Mouse (Mus musculus) limb, embryonic 10.5 days (tissue): ENCODE measurements around the gene Tnfrsf21. TPM values are rescaled to one million over a fixed set of nuclear protein-coding genes. Genes with fewer than 3 reads are reported as not detected.

ENCODE experiments used
- DNase-seq: peaks from one replicate; pipeline ENCODE4 v3.0.0-alpha.2; 2017; ENCODE audit warnings: low spot score
- H3K27ac ChIP-seq: fragments of 300-500 bp; sonication (generic); 2 replicates; pipeline ENCODE4 v1.5.1; 2016; ENCODE audit warnings: mild to moderate bottlenecking
- H3K27me3 ChIP-seq: fragments of 300-500 bp; sonication (generic); 2 replicates; pipeline ENCODE4 v1.6.1; 2016; ENCODE audit warnings: low read depth, mild to moderate bottlenecking; ENCODE audit not compliant: poor library complexity, severe bottlenecking
- H3K36me3 ChIP-seq: fragments of 300-500 bp; sonication (generic); 2 replicates; pipeline ENCODE4 v1.6.1; 2016; ENCODE audit warnings: mild to moderate bottlenecking, moderate library complexity
- H3K4me1 ChIP-seq: fragments of 300-500 bp; sonication (generic); 2 replicates; pipeline ENCODE4 v1.6.1; 2016
- H3K4me3 ChIP-seq: fragments of 300-500 bp; sonication (generic); 2 replicates; pipeline ENCODE4 v1.5.1; 2016; ENCODE audit warnings: mild to moderate bottlenecking, moderate library complexity
- H3K9me3 ChIP-seq: fragments of 300-500 bp; sonication (generic); replicated peaks from 2 replicates; pipeline ENCODE4 v1.6.1; 2016; ENCODE audit warnings: mild to moderate bottlenecking
- WGBS: fragments of 180-500 bp; shearing (Covaris S2); methylation state at CpG from one replicate; pipeline ENCODE4 v1.1.7; 2016; 5-methylcytosine and 5-hydroxymethylcytosine counted together
- polyA plus RNA-seq: library from polyadenylated mRNA; unstranded; fragments of >200 nt; fragmentation: Nextera tagmentation; extraction: Ambion mirVana; gene quantifications from 2 replicates; pipeline ENCODE4 v1.2.1, GENCODE M21; 2016

The Tnfrsf21 gene
- polyA plus RNA-seq, 1 experiment from 2014 or later: 18.0 TPM

GRCm38 (mm10) chr17:43030290-43030689 lies 13.9 kb downstream of the Tnfrsf21 start:
- no peaks in the 10 kb centered on the region for H3K9me3 ChIP-seq
- no peak overlapping the region for H3K4me3 ChIP-seq
- no peaks in the 10 kb centered on the region for H3K36me3 ChIP-seq
- H3K27me3 ChIP-seq: no peaks in the 10 kb centered on the region
- no peaks in the 10 kb centered on the region for H3K4me1 ChIP-seq
- DNase-seq: no peak
- H3K27ac ChIP-seq: no peak overlapping the region
- WGBS: 88% methylated on average over 3 of the region's 3 CpGs

- DNase-seq: no peak
- Histone ChIP-seq H3K27ac (no peak overlapping the region), H3K4me3 (no peak overlapping the region), H3K9me3 (no peaks in the 10 kb centered on the region), H3K4me1 (no peaks in the 10 kb centered on the region), H3K27me3 (no peaks in the 10 kb centered on the region), H3K36me3 (peaks cover 3% of the 10 kb centered on the region)
- WGBS: 87% methylated on average over 8 of the region's 8 CpGs
Observed at GRCm38 (mm10) chr17:43032489-43033036, 16.2 kb downstream of the Tnfrsf21 start.

- peaks cover 28% of the 10 kb centered on the region for H3K36me3 ChIP-seq
- DNase-seq: no peak
- WGBS: 97% methylated on average over 2 of the region's 2 CpGs
- H3K4me1 ChIP-seq: no peaks in the 10 kb centered on the region
- no peaks in the 10 kb centered on the region for H3K27me3 ChIP-seq
- H3K27ac ChIP-seq: no peak overlapping the region
- H3K9me3 ChIP-seq: no peaks in the 10 kb centered on the region
- H3K4me3 ChIP-seq: no peak overlapping the region
Observed at GRCm38 (mm10) chr17:43035386-43035785, 19.0 kb downstream of the Tnfrsf21 start.

GRCm38 (mm10) chr17:43036058-43036757 lies 19.9 kb downstream of the Tnfrsf21 start:
- Histone ChIP-seq H3K27me3 (no peaks in the 10 kb centered on the region), H3K4me3 (no peak overlapping the region), H3K36me3 (peaks cover 30% of the 10 kb centered on the region), H3K9me3 (no peaks in the 10 kb centered on the region), H3K27ac (no peak overlapping the region), H3K4me1 (no peaks in the 10 kb centered on the region)
- WGBS: 89% methylated on average over 10 of the region's 10 CpGs
- DNase-seq: no peak

- Histone ChIP-seq H3K27me3 (no peaks in the 10 kb centered on the region), H3K4me3 (no peak overlapping the region), H3K9me3 (no peaks in the 10 kb centered on the region), H3K36me3 (peaks cover 44% of the 10 kb centered on the region), H3K27ac (no peak overlapping the region), H3K4me1 (no peaks in the 10 kb centered on the region)
- no peak for DNase-seq
- WGBS: 88% methylated on average over 3 of the region's 3 CpGs
Observed at GRCm38 (mm10) chr17:43040571-43040970, 24.2 kb downstream of the Tnfrsf21 start.

GRCm38 (mm10) chr17:43050619-43051018 lies 34.3 kb downstream of the Tnfrsf21 start:
- Histone ChIP-seq H3K27me3 (no peaks in the 10 kb centered on the region), H3K9me3 (no peaks in the 10 kb centered on the region), H3K27ac (no peak overlapping the region), H3K4me3 (no peak overlapping the region), H3K36me3 (0 out of 2 replicates have a peak, but pooled peaks cover 3% of the 10 kb centered on the region), H3K4me1 (no peaks in the 10 kb centered on the region)
- DNase-seq: no peak
- WGBS: 86% methylated on average over 2 of the region's 2 CpGs

GRCm38 (mm10) chr17:43052791-43053190 lies 36.4 kb downstream of the Tnfrsf21 start:
- DNase-seq: no peak
- Histone ChIP-seq H3K36me3 (0 out of 2 replicates have a peak, but pooled peaks cover 3% of the 10 kb centered on the region), H3K9me3 (no peaks in the 10 kb centered on the region), H3K4me3 (no peak overlapping the region), H3K4me1 (no peaks in the 10 kb centered on the region), H3K27me3 (no peaks in the 10 kb centered on the region), H3K27ac (no peak overlapping the region)
- 100% methylated on average over 1 of the region's 1 CpGs for WGBS

- WGBS: 96% methylated on average over 10 of the region's 10 CpGs
- no peak overlapping the region for H3K27ac ChIP-seq
- H3K36me3 ChIP-seq: 0 out of 2 replicates have a peak, but pooled peaks cover 3% of the 10 kb centered on the region
- no peak for DNase-seq
- no peaks in the 10 kb centered on the region for H3K27me3 ChIP-seq
- H3K9me3 ChIP-seq: no peaks in the 10 kb centered on the region
- H3K4me3 ChIP-seq: no peak overlapping the region
- H3K4me1 ChIP-seq: no peaks in the 10 kb centered on the region
Observed at GRCm38 (mm10) chr17:43053943-43054342, 37.6 kb downstream of the Tnfrsf21 start.

- H3K27ac ChIP-seq: no peak overlapping the region
- H3K4me1 ChIP-seq: no peaks in the 10 kb centered on the region
- H3K4me3 ChIP-seq: no peak overlapping the region
- no peak for DNase-seq
- H3K27me3 ChIP-seq: no peaks in the 10 kb centered on the region
- H3K36me3 ChIP-seq: 0 out of 2 replicates have a peak, but pooled peaks cover 7% of the 10 kb centered on the region
- WGBS: 90% methylated on average over 11 of the region's 11 CpGs
- no peaks in the 10 kb centered on the region for H3K9me3 ChIP-seq
Observed at GRCm38 (mm10) chr17:43058277-43059025, 42.1 kb downstream of the Tnfrsf21 start.

- 97% methylated on average over 6 of the region's 6 CpGs for WGBS
- Histone ChIP-seq H3K4me3 (no peak overlapping the region), H3K27me3 (no peaks in the 10 kb centered on the region), H3K9me3 (no peaks in the 10 kb centered on the region), H3K36me3 (peaks cover 22% of the 10 kb centered on the region), H3K27ac (no peak overlapping the region), H3K4me1 (no peaks in the 10 kb centered on the region)
- DNase-seq: no peak
Observed at GRCm38 (mm10) chr17:43064705-43065104, 48.4 kb downstream of the Tnfrsf21 start.

- Histone ChIP-seq H3K4me1 (no peaks in the 10 kb centered on the region), H3K27me3 (no peaks in the 10 kb centered on the region), H3K27ac (no peak overlapping the region), H3K36me3 (peaks cover 23% of the 10 kb centered on the region), H3K9me3 (no peaks in the 10 kb centered on the region), H3K4me3 (no peak overlapping the region)
- no peak for DNase-seq
- WGBS: 91% methylated on average over 7 of the region's 7 CpGs
Observed at GRCm38 (mm10) chr17:43068846-43069553, 52.6 kb downstream of the Tnfrsf21 start.

- H3K4me3 ChIP-seq: no peak overlapping the region
- H3K9me3 ChIP-seq: no peaks in the 10 kb centered on the region
- peaks cover 14% of the 10 kb centered on the region for H3K36me3 ChIP-seq
- no peaks in the 10 kb centered on the region for H3K4me1 ChIP-seq
- 90% methylated on average over 2 of the region's 2 CpGs for WGBS
- H3K27ac ChIP-seq: no peak overlapping the region
- DNase-seq: no peak
- no peaks in the 10 kb centered on the region for H3K27me3 ChIP-seq
Observed at GRCm38 (mm10) chr17:43070946-43071345, 54.6 kb downstream of the Tnfrsf21 start.
